Mouse (Mus musculus) left cerebral cortex, adult 8-10 months (tissue): ENCODE measurements around the gene Laptm5. TPM values are rescaled to one million over a fixed set of nuclear protein-coding genes. Genes with fewer than 3 reads are reported as not detected.
A peak's percentile ranks its signal among the peaks of the same experiment; 100 is the strongest.

ENCODE experiments used
- DNase-seq, 2 experiments: peaks; one replicate each; pipeline ENCODE4 v3.0.0; 2022; ENCODE audit warnings: low spot score in 2 of 2
- total RNA-seq, 4 experiments: library from RNA; stranded (reverse); gene quantifications; 2 replicates each; pipeline ENCODE4 v1.2.4; 2022

Gene Laptm5
- total RNA-seq, 4 experiments from 2014 or later, result 37.3 to 127 (median 71.2) TPM

DNA sequence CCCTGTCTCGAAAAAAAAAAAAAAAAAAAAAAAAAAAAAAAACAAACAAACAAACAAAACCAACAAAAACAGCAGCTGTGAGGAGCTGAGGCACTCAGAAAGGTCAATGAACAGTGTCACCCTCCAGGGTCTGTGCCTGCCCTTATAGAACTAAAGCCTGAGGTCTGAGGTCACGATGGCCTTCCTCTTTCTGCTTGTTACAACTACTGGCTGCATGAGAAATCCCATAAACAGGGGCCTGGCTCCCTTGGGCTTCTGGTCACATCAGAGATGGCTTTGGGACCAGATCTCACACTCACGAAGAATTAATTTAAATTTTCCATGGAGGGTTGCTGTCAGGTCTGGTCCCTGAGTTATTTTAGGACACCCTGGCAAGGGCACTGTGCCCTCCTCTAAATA is 13.5 kb upstream of the Laptm5 start:
- no peak for DNase-seq

DNA sequence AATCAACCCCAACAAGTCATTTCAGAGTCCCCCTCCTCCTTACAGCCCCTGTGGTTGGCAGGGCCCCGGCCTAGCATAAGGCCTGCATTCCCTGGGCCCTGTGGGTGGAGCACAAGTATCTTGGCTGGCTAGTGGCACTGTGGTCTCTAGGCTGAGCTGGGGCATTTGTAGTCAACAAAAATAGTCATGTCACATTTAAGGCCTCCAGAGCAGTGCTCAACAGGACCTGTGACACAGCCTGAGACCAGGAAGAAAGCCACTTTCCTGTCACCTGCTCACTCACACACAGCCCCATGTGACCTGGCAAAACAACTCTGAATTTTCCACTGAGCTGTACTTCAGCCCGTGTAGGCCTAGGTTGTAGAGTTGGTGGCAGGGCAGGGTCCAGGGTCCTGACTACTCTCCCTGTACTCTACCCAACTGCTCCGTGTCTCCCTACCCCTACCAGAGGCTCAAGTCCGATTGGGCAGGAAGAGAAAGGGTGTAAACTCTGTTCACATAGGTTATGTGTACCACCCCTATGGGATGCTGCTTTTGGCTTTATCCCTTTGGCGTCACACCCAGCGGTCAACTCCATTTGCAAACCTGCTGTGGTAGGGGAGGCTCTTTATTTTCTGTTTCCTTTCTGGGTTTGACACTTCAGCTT is 13.0 kb upstream of the Laptm5 start:
- DNase-seq, result no peak

DNA sequence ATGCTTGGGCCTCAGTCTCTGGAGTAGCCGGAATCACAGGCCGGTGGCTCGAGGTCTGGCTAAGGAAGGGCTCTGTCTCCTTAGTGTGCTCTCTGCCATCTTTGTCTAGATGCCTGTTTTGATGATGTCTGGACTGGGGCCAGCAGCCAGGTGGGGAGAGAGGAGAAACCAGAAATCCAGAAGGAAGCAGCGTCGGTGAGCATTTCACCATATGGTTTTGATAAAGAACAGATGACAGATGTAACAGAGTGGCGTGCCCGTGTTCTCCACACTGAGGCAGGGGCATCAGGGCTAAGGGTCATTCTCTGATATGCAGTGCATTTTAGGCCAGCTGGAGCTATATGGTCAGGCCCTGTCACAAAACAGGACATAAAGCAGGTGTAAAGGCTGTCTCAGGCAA is 12.2 kb upstream of the Laptm5 start:
- no peak for DNase-seq

DNA sequence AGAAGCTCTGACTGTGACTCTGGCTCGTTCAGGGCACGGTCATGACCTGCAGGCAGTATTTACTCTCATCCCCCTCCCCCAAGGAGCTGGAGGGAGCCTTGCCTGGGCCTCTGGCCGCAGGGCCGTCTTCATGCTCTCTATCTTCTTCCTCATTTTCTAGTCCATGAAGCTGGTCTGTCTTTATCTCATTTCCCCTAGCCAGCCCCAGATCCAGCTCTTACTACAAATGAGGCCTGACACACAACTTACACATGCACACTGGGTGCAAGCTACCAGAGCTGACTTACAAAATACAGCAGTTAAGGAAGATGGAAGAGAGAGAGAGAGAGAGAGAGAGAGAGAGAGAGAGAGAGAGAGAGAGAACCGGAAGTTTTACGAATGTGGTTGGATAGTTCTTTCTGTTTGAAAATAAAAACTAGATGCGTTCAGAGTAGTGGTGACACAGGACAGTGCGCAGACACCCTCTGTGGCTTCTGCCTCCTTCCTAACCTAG is 10.6 kb upstream of the Laptm5 start:
- DNase-seq, result no peak

DNA sequence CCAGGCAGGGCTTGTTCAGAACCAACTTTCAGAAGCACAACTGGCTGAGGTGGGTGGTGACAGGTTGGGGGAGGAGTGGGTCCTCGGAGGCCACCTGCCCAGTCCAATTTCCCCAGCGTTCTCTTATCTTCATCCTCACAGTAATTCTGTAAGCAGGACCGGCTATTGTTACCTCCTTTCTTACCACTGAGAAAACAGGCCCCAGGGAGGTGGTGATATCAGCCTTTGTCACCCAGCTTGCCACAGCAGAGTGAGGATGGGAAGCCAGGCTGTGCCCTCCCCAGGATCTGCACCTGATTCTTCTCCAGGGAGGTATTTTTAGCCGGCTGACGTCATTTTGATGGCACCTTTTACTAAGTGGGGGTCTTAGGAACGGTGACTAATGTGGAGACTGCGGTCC is 7.9 kb upstream of the Laptm5 start:
- no peak for DNase-seq

DNA sequence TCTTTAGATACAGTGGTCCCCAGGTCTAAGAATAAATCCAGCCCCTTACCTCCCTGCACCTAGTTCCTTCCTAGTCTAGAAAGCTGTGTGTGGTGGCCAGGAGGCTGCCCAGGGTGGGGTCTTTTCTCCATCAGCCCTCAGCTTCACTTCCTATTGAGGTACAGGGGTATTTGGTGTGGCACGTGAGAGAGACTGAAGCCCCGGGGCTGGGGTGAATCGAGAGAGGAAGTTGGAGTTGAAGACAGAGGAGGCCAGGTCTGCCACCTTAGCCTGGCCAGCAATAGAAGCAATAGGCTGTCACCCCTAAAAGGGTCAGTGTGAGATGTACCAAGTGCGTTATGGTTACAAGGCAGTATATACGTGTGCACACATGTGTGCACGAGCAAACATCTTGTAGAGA is 7.0 kb upstream of the Laptm5 start:
- DNase-seq, result no peak

DNA sequence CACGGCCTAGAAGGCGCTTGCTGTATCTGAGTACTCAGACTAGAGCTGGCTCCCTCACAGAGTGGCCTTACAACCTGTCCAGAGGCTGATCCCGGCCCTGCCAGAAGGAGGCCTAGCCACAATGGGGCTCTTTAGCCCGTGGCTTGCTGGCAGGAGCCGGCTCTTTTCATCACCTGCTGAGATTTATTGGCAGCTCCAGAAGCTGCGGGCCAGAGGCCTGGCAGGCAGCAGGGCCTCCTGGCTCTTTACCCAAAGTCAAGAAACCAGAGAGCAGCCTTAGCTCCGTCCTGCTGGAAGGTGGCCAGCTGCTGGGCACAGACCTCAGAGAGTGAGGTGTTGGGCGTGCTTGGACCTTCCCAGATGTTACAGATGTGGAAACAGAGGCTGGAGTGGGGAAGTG is 6.6 kb upstream of the Laptm5 start:
- DNase-seq, result no peak

DNA sequence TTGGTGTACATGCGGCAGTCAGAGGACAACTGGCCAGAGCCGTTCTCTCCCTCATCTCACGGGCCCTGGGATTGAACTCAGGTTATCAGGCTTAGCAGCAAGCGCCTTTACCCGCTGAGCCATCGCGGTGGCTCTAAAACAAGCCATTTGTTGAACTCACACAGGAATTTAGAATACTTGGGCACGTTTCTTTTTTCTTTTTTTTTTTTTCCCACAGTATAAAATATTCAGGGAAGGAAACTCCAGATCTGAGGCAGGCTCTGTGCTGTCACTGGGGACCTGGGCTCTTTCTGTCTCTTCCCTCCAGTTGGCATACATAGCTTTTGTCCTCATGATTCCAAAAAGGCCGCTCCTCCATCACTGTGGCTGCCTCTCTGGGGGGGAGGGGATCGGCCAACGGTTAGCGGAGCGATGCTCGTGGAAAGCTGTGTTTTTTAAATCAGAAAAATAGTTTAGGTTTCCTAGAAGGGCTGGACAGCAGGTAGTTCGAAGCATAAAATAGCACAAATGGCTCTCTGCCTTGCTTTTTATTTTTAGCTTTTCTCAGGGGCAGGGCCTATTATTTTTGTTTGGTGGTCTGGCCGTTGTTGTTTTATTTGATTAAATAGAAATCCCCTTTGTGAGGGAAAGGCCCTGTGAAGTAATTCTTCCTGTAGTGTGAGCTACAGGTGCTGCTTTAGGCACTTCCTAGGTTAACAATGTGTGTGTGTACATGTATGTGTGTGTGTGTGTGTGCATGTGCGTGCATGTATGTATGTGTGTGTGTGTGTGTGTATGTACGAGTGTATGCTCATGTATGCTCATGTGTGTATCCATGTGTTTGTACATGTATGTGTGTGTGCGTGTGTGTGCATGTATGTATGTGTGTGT is 5.5 kb upstream of the Laptm5 start:
- DNase-seq, result no peak

DNA sequence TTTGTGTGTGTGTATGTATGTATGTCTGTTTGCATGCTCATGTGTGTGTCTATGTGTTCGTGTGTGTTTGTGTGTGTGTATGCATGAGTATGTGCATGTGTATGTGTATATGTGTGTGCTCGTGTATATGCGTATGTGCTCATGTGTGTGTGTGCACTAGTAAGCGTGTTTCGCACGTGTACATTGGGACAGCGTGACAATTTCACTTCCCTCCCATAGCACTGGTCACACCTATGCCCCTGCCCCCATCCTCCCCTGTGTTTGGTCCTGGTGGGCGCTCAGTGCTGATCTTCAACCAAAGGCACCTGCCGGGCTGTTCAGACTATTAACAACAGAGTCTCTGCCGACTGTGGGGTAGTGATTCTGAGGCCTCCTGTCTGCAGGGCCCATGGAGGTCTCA is 4.8 kb upstream of the Laptm5 start:
- DNase-seq, result no peak

DNA sequence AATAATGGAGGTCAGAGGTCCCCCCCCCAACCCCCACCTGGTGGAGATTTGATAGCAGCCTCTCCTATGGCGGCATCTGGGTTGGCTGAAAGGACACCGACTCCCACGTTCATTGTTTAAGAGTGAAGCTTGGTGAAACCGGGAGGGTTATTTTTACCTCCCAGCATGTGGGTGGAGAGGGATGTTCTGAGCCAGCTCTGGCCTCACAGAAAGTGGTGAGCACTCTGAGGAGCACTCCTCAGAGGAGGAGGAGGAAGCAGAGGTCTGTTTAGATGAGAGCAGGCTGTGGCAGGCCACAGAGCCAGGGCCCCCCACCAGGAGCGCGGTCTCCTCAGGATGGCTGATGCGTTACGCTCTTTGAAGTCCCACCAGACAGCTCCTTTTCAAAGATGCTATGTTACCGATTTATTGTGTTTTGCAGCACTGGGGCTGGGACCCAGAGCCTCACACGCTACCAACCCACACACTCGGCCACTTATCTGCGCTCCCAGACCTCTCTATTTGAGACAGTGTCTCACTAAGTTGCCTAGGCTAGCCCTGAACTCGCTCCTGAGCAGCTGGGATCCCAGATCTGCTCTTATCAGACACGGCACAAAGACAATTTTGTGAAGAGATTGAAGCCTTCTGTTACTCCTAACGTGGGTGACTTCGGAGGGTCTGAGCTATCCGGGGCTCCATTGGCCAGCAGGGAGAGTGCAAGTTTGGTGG is 3.6 kb upstream of the Laptm5 start:
- peak; percentile 17 to 78 for DNase-seq

DNA sequence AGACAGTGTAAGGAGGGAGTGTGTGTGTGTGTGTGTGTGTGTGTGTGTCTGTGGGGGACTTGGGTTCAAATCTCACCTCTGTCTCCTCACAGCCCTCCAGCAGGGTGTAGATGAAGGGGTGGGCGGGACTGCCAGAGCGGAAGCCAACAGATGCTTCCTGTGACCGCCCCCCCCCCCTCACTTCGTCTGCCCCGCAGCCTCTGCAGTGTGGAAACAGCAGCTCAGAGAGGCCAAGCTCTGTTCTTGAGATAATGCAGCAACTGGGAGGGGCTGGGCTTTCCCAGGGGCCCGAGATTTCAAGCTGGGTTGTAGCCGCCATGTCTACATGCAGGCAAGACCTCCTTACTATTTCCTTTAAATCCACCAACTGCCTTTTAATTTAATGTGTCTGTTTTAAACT is 2.3 kb upstream of the Laptm5 start:
- DNase-seq, result no peak

DNA sequence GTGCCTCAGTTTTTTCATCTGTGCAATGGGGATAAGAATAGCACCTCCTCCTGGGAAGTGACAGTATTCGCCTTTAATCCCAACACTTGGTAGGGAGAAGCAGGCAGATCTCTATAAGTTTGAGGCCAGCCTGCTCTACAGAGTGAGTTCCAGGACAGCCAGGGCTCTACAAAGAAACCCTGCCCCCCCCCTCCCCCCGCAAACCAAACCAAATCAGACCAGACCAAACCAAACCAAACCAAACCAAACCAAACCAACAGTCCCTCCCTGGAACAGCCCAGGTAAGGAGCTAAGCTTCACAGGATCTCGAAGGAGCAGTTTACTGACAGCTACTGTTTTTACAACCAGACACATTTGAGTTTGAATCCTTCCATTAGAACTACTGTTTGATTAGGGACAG is 299 bp upstream of the Laptm5 start:
- no peak for DNase-seq

DNA sequence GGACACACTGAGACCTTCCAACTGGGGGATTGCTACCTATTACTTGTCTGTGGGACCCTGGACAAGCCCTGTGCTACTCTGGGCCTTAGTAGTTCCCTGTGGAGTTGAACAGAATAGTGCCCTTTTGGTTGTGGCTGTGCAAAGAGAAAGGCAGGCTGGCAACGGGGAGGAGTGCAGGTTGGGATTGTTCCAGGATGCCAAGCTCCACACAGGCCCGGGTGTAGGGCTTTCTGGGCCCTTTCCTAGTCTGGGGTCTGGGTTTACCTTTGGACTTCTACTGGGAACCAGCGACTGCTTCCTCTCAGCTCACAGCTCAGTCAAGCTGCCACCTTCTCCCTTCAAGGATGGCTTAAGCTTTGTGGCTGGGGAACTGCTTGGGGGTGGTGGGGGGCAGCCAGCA is 586 bp downstream of the Laptm5 start:
- no peak for DNase-seq

DNA sequence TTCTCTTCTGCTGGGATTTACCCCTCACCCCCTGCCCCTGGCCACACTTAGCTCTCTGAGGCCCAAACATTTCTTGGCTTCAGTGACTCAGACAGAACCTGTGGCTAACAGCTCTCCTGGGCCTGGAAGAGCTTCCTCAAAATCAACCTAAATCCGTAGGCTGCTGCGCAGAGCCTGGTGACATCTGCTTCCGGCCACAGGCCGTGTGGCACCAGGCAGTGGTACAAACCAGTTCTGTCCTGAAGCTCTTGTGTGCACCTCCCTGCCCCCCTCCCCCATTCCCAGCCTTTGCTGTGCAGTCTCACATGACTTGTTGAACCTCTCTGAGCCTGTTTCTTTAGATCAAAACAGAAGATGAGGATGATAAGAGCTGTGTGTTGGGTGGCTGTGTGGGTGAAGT is 1.1 kb downstream of the Laptm5 start:
- DNase-seq, result no peak

DNA sequence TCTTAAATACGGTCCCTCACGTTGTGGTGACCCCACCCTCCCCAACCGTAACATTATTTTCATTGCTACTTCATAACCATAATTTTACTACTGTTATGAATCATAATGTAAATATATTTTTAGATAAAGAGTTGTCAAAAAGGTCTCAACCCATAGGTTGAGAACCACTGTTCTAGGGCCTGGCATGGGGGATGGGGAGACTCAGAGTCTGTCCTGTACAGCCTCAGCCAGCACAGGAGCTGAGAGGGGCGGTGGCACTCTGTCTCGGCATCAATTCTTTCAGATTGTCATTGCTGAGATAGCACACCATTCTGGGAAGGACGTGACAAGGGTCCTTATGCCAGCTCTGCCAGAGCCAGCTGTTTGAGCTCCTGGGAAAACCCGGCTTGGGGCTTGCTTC is 1.6 kb downstream of the Laptm5 start:
- no peak for DNase-seq

DNA sequence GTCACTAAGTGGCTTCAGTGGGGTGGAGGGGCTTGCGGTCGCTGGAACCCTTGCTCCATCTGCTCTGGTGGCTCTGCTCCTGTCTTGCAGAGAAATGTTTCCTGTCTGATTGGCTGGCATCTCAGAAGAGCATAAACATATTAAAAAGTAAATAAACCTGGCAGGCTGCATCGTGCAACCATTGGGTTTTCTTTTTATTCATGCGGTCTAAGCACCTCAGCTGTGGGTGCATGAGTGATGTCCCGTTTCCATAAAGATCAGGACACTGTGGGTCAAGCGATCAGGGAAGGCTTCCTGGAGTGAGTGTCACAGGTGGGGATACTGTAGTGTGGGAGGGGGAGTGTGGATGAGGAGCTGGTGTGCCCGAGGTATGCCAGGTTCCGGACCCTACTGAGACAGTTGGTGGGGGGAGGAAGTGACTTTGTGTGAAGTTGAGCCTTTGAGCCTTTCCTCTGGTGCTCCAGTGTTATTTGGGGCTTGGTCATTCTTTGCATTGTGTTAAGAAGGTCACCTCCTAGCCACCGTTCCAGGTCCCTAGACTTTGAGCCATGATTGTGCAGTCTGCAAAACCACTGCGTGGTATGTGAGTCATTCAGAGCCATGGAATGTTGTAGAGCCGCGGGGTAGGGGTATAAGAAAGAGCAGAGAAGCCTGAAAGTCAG is 2.2 kb downstream of the Laptm5 start:
- DNase-seq, result no peak

DNA sequence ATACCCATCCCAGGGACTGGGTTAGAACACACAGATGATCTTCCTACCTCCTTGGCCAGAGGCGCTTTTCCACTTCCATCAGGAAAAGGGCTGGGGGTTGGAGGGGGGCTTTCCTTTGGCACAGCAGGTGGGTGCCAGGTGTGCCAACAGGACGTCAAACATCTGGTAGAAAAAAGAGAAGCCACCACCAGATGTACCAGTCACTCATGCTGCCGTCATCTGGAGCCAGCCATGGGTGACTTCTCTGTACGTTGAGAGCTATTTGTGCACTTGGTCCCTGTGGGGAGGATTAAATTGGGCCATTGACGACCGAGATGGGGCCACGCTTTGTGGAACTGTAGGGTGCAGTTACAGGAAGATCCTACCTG is 2.7 kb downstream of the Laptm5 start:
- DNase-seq, result no peak

DNA sequence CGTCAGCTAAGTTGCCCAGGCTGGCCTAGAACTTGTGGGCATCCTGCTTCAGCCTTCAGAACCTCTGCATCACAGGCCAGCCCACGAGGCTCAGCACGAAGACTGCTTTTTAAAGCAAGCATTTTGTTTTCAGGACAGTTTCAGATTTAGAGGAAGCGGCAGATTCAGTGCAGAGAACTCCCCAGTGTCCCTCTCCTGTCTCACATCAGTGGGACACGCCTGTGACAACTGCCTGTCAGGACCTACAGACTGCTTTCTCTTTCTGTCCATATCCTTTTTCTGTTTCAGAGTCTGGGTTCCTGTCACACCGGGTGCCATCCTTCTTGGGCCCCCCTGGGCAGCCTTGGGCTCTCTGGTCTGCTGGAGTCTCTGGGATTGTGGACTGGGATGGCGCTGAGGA is 3.7 kb downstream of the Laptm5 start:
- no peak for DNase-seq

DNA sequence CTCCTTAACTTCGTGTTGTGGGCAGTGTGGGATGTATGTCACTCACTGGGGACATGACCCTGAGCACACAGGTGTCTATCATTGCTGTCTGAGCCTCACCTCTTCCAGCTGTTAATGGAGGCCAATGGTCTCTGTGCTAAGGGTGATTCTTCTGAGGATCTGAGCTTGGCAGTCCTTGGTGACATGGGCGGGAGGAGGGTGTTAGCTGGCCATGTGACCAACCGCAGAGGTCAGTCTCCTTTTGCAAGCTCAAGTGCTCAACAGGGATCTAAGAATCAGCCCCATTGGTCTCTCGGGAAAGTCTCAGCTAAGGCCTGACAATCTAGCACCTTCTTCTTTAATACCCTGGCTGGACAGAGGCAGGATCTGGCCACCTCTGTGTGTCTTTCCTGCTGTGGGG is 4.6 kb downstream of the Laptm5 start:
- no peak for DNase-seq

DNA sequence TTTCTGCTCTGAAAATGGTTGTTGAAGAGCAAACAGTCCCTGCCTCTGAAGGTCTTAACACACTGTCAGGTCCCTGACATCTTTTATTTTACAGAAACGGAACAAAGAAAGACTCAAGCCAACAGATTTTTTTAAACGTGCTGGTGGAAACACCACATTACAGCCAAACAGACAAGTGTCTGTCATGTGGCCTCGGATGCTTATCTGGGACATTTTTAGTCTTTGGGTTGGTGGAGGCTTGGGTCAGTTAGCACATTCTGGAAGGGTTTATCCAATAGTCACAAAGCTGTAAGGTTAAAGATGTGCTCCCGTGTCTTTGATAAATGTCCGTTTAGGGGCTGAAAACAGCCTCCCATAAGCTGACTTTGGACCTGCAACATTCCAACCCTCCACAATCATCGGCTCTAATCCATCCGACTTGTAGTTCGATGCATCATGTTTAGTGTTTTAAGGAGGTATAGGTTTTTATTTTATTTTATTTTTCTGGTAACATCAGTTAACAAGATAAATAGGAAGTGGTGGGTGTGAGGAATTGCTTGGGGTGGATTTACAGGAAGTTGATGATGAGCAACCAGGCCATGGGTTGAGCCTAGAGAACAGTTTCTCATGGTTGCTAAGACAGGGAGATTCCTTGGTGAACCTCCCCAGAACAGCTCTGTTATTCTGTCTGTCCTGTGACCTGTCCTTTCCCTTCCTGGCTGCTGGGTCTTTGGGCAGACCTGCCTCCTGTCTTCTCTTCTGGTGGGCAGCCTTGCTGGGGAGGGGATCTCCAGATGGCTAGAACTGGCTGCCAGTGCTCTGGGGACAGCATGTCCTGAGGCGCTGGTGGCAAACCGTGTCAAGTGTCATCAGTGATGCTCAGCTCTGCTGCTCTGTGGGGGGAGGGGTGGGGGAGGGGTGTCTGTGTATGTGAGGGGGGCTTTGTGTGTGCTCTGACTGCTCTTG is 6.2 kb downstream of the Laptm5 start:
- no peak for DNase-seq
